Mouse (Mus musculus) hindbrain, embryonic 16.5 days (tissue): ENCODE data around the gene Slc12a4. TPM values are rescaled to one million over a fixed set of nuclear protein-coding genes. Genes with fewer than 3 reads are reported as not detected.
"Not testable (repeated sequence)": the region's sequence is repeated elsewhere in the genome, so short reads cannot be mapped to it uniquely, and the experiment has no call there.

Experiments used
- ATAC-seq: fragments of 200-750 bp; cut with Nextera tagmentation; 2 replicates; pipeline ENCODE4 v1.8.0; 2017; ENCODE audit warnings: moderate TSS enrichment, moderate library complexity
- H3K27ac ChIP-seq: fragments of 300-500 bp; sonication (generic); 2 replicates; pipeline ENCODE4 v1.5.1; 2014; ENCODE audit warnings: low read depth, mild to moderate bottlenecking, control low read depth, low read length, moderate library complexity
- H3K27me3 ChIP-seq: fragments of 300-500 bp; sonication (generic); replicated peaks from 2 replicates; pipeline ENCODE4 v1.6.1; 2014; ENCODE audit warnings: low read length; ENCODE audit not compliant: control insufficient read depth, insufficient read depth
- H3K36me3 ChIP-seq: fragments of 300-500 bp; sonication (generic); 2 replicates; pipeline ENCODE4 v1.6.1; 2014; ENCODE audit warnings: mild to moderate bottlenecking, low read length, moderate library complexity, mixed read lengths; ENCODE audit not compliant: control insufficient read depth, insufficient read depth
- H3K4me1 ChIP-seq: fragments of 300-500 bp; sonication (generic); 2 replicates; pipeline ENCODE4 v1.6.1; 2014; ENCODE audit warnings: low read depth, low read length; ENCODE audit not compliant: control insufficient read depth, insufficient read depth
- H3K4me2 ChIP-seq: fragments of 300-500 bp; sonication (generic); 2 replicates; pipeline ENCODE4 v1.6.1; 2014; ENCODE audit warnings: mild to moderate bottlenecking, low read length, control low read depth, moderate library complexity
- H3K4me3 ChIP-seq: fragments of 300-500 bp; sonication (generic); 2 replicates; pipeline ENCODE4 v1.5.1; 2014; ENCODE audit warnings: mild to moderate bottlenecking, low read length, control low read depth, moderate library complexity
- H3K9ac ChIP-seq: fragments of 300-500 bp; sonication (generic); 2 replicates; pipeline ENCODE4 v1.6.1; 2014; ENCODE audit warnings: low read depth, mild to moderate bottlenecking, control low read depth, low read length, moderate library complexity
- H3K9me3 ChIP-seq: fragments of 300-500 bp; sonication (generic); 2 replicates; pipeline ENCODE4 v1.6.1; 2014; ENCODE audit warnings: mild to moderate bottlenecking, low read length, moderate library complexity; ENCODE audit not compliant: control insufficient read depth
- WGBS: fragments of 180-500 bp; shearing (Covaris S2); extraction: QIAGEN DNeasy Blood & Tissue Kit; methylation state at CpG from one replicate; pipeline ENCODE4 v1.1.7; 2014; 5-methylcytosine and 5-hydroxymethylcytosine counted together
- polyA plus RNA-seq: library from polyadenylated mRNA; unstranded; fragments of >200 nt; fragmentation: Nextera tagmentation; extraction: Ambion mirVana; gene quantifications from 2 replicates; pipeline ENCODE4 v1.2.1, GENCODE M21; 2015

The Slc12a4 gene
- polyA plus RNA-seq, 1 experiment from 2014 or later = 14.6 TPM

DNA sequence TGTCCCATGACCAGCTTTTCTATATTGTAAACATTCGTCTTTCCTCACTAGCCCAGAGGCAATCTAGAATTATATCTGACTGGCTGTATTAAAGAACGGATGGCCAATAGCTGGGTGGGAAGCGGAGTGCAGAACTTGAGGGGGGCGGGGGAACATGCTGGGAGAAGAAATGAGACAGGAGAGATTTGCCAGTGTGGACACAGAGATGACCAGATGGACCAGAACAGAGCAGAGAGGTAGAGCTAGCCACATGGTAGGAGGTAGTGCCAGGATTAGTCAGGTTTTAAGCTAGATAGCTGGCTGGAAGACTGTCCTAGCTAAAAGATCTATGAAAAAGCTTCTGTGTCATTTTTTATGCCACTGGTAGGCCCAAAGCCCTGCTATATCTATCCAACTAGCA is 36.0 kb upstream of the Slc12a4 start:
- H3K9me3 ChIP-seq = no peaks in the 10 kb centered on the region
- WGBS = 83% methylated on average over 4 of the region's 4 CpGs
- H3K27me3 ChIP-seq = no peaks in the 10 kb centered on the region; the same call in 1 of the 2 replicates
- no peak overlapping the region for H3K9ac ChIP-seq
- no peaks in the 10 kb centered on the region for H3K4me1 ChIP-seq
- no peak overlapping the region for H3K4me3 ChIP-seq
- no peak overlapping the region for H3K4me2 ChIP-seq
- H3K27ac ChIP-seq = no peak overlapping the region
- ATAC-seq = no peak
- no peaks in the 10 kb centered on the region for H3K36me3 ChIP-seq

DNA sequence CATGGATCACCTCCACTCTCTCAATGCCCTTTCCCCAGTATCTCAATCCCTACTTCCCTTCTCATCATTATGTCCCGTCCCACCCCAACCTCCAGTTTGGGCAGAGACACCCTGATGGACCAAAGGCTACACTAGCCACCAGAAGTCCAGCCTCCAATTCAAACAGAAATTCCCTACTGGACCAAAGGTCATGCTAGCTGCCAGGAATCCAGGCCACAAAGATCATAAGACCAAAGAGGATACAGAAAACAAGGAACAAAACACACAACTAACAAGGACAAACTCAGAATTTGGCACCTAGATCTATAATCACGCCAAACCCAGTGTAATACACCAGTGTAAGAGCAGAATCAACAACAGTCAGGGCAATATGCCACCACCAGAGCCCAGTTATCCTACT is 33.1 kb upstream of the Slc12a4 start:
- H3K27ac ChIP-seq = no peak overlapping the region
- no peaks in the 10 kb centered on the region for H3K9me3 ChIP-seq
- no peaks in the 10 kb centered on the region for H3K4me1 ChIP-seq
- WGBS = 95% methylated on average over 2 of the region's 2 CpGs
- H3K36me3 ChIP-seq = no peaks in the 10 kb centered on the region
- no peak overlapping the region for H3K4me2 ChIP-seq
- no peak overlapping the region for H3K9ac ChIP-seq
- H3K4me3 ChIP-seq = no peak overlapping the region
- H3K27me3 ChIP-seq = no peaks in the 10 kb centered on the region; the same call in 1 of the 2 replicates
- ATAC-seq = no peak

DNA sequence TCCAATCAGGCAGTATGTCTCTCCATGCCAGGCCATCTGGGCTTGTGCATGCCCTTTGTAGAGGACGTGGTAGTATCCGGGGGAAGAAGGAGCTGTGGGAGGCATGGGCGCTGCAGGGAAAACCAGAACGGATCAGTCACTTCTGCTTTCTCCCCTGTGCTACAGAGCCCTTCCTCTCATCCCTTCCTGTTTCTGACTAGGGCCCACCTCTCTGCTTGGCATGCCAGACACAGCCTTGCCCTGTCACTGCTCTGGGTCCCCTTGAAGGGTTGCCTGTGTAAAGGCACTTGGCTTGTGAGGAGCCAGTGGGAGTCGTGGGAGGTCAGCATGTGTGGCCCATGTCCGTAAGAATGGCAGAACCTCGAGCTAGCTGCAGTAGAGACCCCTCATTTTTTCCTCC is 30.5 kb upstream of the Slc12a4 start:
- Histone ChIP-seq H3K27me3 (no peaks in the 10 kb centered on the region; the same call in 1 of the 2 replicates), H3K36me3 (no peaks in the 10 kb centered on the region), H3K27ac (no peak overlapping the region), H3K9me3 (no peaks in the 10 kb centered on the region), H3K9ac (no peak overlapping the region), H3K4me2 (no peak overlapping the region), H3K4me3 (no peak overlapping the region), H3K4me1 (no peaks in the 10 kb centered on the region)
- 75% methylated on average over 7 of the region's 7 CpGs for WGBS
- no peak for ATAC-seq

- Histone ChIP-seq H3K4me1 (no peaks in the 10 kb centered on the region), H3K9ac (no peak overlapping the region), H3K27me3 (no peaks in the 10 kb centered on the region), H3K36me3 (no peaks in the 10 kb centered on the region), H3K27ac (no peak overlapping the region), H3K4me3 (no peak overlapping the region), H3K4me2 (no peak overlapping the region), H3K9me3 (no peaks in the 10 kb centered on the region)
- WGBS = 63% methylated on average over 4 of the region's 4 CpGs
- no peak for ATAC-seq
Observed at GRCm38 (mm10) chr8:105993226-105993625, 27.3 kb upstream of the Slc12a4 start.

DNA sequence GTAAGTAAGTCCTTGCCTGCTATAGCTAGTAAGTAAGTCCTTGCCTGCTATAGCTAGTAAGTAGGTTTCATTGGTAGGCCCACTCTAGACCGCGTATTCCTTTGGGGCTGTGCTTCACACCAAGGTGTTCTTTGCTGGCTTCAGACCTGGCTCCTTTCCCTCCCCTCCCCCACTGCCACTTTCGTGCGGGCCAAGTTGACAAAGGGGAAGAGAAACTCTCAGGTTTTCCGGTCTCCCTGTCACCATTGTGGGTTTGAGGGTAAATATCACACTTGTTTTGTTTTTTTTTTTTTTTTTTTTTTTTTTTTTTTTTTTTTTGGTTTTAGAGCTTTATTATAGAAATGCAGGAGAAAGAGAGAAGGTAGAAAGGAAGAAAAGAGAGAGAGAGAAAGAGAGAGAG is 26.6 kb upstream of the Slc12a4 start:
- no peaks in the 10 kb centered on the region for H3K9me3 ChIP-seq
- H3K9ac ChIP-seq = no peak overlapping the region
- H3K36me3 ChIP-seq = no peaks in the 10 kb centered on the region
- H3K4me2 ChIP-seq = no peak overlapping the region
- no peak overlapping the region for H3K4me3 ChIP-seq
- no peak overlapping the region for H3K27ac ChIP-seq
- H3K27me3 ChIP-seq = no peaks in the 10 kb centered on the region
- ATAC-seq = no peak
- 77% methylated on average over 5 of the region's 5 CpGs for WGBS
- H3K4me1 ChIP-seq = no peaks in the 10 kb centered on the region

GRCm38 (mm10) chr8:105991546-105991945 is 25.6 kb upstream of the Slc12a4 start:
- no peaks in the 10 kb centered on the region for H3K27me3 ChIP-seq
- ATAC-seq = no peak
- no peak overlapping the region for H3K4me2 ChIP-seq
- no peaks in the 10 kb centered on the region for H3K9me3 ChIP-seq
- no peaks in the 10 kb centered on the region for H3K36me3 ChIP-seq
- no peak overlapping the region for H3K27ac ChIP-seq
- no peaks in the 10 kb centered on the region for H3K4me1 ChIP-seq
- H3K9ac ChIP-seq = no peak overlapping the region
- H3K4me3 ChIP-seq = no peak overlapping the region
- WGBS = 81% methylated on average over 2 of the region's 2 CpGs

DNA sequence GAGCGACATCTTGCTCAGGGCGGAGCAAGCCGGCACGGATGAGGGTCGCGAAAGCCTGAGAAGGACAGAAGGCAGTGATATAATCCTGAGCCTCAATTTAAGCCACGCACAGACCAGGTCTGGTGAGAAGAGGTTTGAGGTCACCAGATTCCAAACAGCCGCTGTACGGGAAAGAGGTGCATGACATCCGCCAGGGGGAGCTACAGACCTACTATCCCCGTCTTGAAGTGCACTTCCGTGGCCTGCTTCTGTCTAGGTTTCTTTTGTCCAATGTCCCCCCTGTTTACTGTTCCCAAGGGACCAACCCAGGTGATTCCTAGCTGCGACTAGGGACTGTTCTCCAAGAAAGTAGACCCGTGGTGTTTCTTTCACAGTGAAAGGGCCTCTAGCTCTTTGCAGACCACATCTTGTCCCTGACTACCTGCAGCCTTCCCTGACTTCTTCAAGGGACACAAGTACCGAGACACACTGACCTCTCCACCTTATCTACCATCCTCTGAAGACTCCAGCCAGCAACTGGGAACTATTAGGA is 25.0 kb upstream of the Slc12a4 start, which contains the start of gene Dus2:
Gene Dus2 (plus strand): TSS at position 482 of the 532 bp plus-strand sequence.
- no peak within 1 kb of the TSS for H3K4me2 ChIP-seq
- ATAC-seq = no peak

GRCm38 (mm10) chr8:105988546-105988945 is 22.6 kb upstream of the Slc12a4 start:
- Histone ChIP-seq H3K4me1 (no peaks in the 10 kb centered on the region), H3K4me2 (no peak overlapping the region), H3K27me3 (no peaks in the 10 kb centered on the region), H3K9me3 (no peaks in the 10 kb centered on the region), H3K27ac (no peak overlapping the region), H3K9ac (no peak overlapping the region), H3K36me3 (no peaks in the 10 kb centered on the region), H3K4me3 (no peak overlapping the region)
- no peak for ATAC-seq
- 86% methylated on average over 11 of the region's 11 CpGs for WGBS

More for the DNA sequence above, 25.0 kb upstream of the Slc12a4 start, which contains the start of gene Dus2:
- Histone ChIP-seq H3K9me3 (no peaks in the 10 kb centered on the region), H3K27me3 (no peaks in the 10 kb centered on the region), H3K4me3 (no peak within 1 kb of the TSS), H3K4me1 (no peaks in the 10 kb centered on the region), H3K36me3 (no peaks in the 10 kb centered on the region), H3K9ac (0 out of 2 replicates have a peak within 1 kb of the TSS, but pooled peaks have one; percentile 23), H3K27ac (no peak within 1 kb of the TSS)
- WGBS = 17% methylated on average over 13 of the region's 15 CpGs

- 84% methylated on average over 11 of the region's 11 CpGs for WGBS
- not testable (repeated sequence) for H3K27ac ChIP-seq, H3K36me3 ChIP-seq, H3K27me3 ChIP-seq, ATAC-seq, H3K9me3 ChIP-seq, H3K4me3 ChIP-seq, H3K9ac ChIP-seq, H3K4me2 ChIP-seq, H3K4me1 ChIP-seq
Observed at GRCm38 (mm10) chr8:105983406-105983805, 17.5 kb upstream of the Slc12a4 start.

DNA sequence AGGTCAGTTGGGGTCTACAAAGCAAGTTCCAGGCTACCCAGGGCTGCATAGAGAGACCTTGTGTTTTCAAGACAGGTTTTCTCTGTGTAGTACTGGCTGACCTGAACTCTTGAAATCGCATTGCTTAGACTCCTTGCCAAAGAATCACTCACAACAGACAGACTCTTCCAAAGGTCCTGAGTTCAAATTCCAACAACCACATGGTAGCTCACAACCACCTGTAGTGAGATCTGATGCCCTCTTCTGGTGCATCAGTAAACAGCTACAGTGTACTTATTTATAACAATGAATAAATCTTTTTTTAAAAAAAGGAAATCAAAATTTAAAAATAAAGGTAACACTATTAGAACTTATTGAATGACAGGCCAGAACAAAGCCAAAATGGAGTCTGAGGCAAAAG is 15.2 kb upstream of the Slc12a4 start:
- Histone ChIP-seq H3K36me3 (no peaks in the 10 kb centered on the region), H3K9ac (no peak overlapping the region), H3K27me3 (no peaks in the 10 kb centered on the region), H3K4me3 (no peak overlapping the region), H3K4me2 (no peak overlapping the region), H3K27ac (no peak overlapping the region), H3K4me1 (no peaks in the 10 kb centered on the region), H3K9me3 (no peaks in the 10 kb centered on the region)
- 97% methylated on average over 1 of the region's 1 CpGs for WGBS
- ATAC-seq = no peak
